Mouse (Mus musculus) ES-CJ7 (cell line): ENCODE measurements around the gene Dnmbp.

Experiments
- DNase-seq: peaks from one replicate; pipeline ENCODE4 v3.0.0; 2011; ENCODE audit warnings: low read depth, low spot score

Dnmbp gene

GRCm38 (mm10) chr19:43949111-43949810 lies 9.3 kb upstream of the Dnmbp start:
- DNase-seq, result peak; percentile 86

GRCm38 (mm10) chr19:43944566-43944965 lies 4.6 kb upstream of the Dnmbp start:
- DNase-seq, result no peak

GRCm38 (mm10) chr19:43943076-43943475 lies 3.1 kb upstream of the Dnmbp start:
- no peak for DNase-seq

- DNase-seq, result no peak
These were observed 721 bp downstream of the Dnmbp start for GRCm38 (mm10) chr19:43939171-43939768.

- DNase-seq, result no peak
These were observed 1.6 kb downstream of the Dnmbp start for GRCm38 (mm10) chr19:43938355-43938754.

- no peak for DNase-seq
These were observed 9.1 kb downstream of the Dnmbp start for GRCm38 (mm10) chr19:43930926-43931325.

GRCm38 (mm10) chr19:43930366-43930765 lies 9.6 kb downstream of the Dnmbp start:
- no peak for DNase-seq

- no peak for DNase-seq
These were observed 10.1 kb downstream of the Dnmbp start for GRCm38 (mm10) chr19:43929869-43930268.

- DNase-seq, result no peak
These were observed 12.0 kb downstream of the Dnmbp start for GRCm38 (mm10) chr19:43927967-43928366.

GRCm38 (mm10) chr19:43927057-43927456 lies 12.9 kb downstream of the Dnmbp start:
- no peak for DNase-seq

- DNase-seq, result no peak
These were observed 13.6 kb downstream of the Dnmbp start for GRCm38 (mm10) chr19:43926141-43926987.

GRCm38 (mm10) chr19:43924361-43924760 lies 15.6 kb downstream of the Dnmbp start:
- peak; percentile 69 for DNase-seq

GRCm38 (mm10) chr19:43922963-43923362 lies 17.0 kb downstream of the Dnmbp start:
- peak; percentile 77 for DNase-seq

- no peak for DNase-seq
These were observed 18.6 kb downstream of the Dnmbp start for GRCm38 (mm10) chr19:43921410-43921809.

- DNase-seq, result peak; percentile 45
These were observed 19.3 kb downstream of the Dnmbp start for GRCm38 (mm10) chr19:43920453-43921300.

GRCm38 (mm10) chr19:43919841-43920240 lies 20.1 kb downstream of the Dnmbp start:
- DNase-seq, result peak; percentile 32

GRCm38 (mm10) chr19:43918834-43919233 lies 21.2 kb downstream of the Dnmbp start:
- peak; percentile 92 for DNase-seq

- no peak for DNase-seq
These were observed 22.2 kb downstream of the Dnmbp start for GRCm38 (mm10) chr19:43917763-43918162.

- DNase-seq, result no peak
These were observed 22.6 kb downstream of the Dnmbp start for GRCm38 (mm10) chr19:43917406-43917691.

- DNase-seq, result peak; percentile 51
These were observed 23.2 kb downstream of the Dnmbp start for GRCm38 (mm10) chr19:43916586-43917405.

GRCm38 (mm10) chr19:43915431-43915830 lies 24.6 kb downstream of the Dnmbp start:
- DNase-seq, result no peak
